Mouse (Mus musculus): ENCODE results near the gene Gm10972. TPM values are rescaled to one million over a fixed set of nuclear protein-coding genes. Genes with fewer than 3 reads are reported as not detected.
"Not testable (repeated sequence)": the region's sequence is repeated elsewhere in the genome, so short reads cannot be mapped to it uniquely, and the experiment has no call there.

Gene Gm10972
- polyA plus RNA-seq, 1 experiment from 2014 or later = not detected

- not testable (repeated sequence) for H3K4me1 ChIP-seq; H3K36me3 ChIP-seq (replicated peaks); ATAC-seq (ENCODE audit: low FRiP score); H3K4me2 ChIP-seq; H3K27ac ChIP-seq; H3K4me3 ChIP-seq (replicated peaks); H3K27me3 ChIP-seq; H3K9ac ChIP-seq; H3K9me3 ChIP-seq
- 90% methylated on average over 4 of the region's 4 CpGs for WGBS
These were observed 48.8 kb downstream of the Gm10972 start for GRCm38 (mm10) chr3:94691694-94692093.

Other genes with a start within 250 kb of the Gm10972 start
- 0.78 and 0.82 TPM in 2 replicates for gene Lingo4, start 244.6 kb upstream of the Gm10972 start, polyA plus RNA-seq (2016; fragmentation: Nextera tagmentation; extraction: Ambion mirVana)
- 67.2 and 67.8 TPM in 2 replicates for gene Tdrkh, start 229.8 kb upstream of the Gm10972 start, polyA plus RNA-seq (2016; fragmentation: Nextera tagmentation; extraction: Ambion mirVana)
- gene Mrpl9, start 199.8 kb upstream of the Gm10972 start, polyA plus RNA-seq (2016; fragmentation: Nextera tagmentation; extraction: Ambion mirVana) = 63.2 and 63.9 TPM in 2 replicates
- 1.0 and 1.3 TPM in 2 replicates for gene Oaz3, start 199.2 kb upstream of the Gm10972 start, polyA plus RNA-seq (2016; fragmentation: Nextera tagmentation; extraction: Ambion mirVana)
- 218 and 251 TPM in 2 replicates for gene Celf3, start 164.8 kb upstream of the Gm10972 start, polyA plus RNA-seq (2016; fragmentation: Nextera tagmentation; extraction: Ambion mirVana)
- gene Riiad1, start 162.8 kb upstream of the Gm10972 start, polyA plus RNA-seq (2016; fragmentation: Nextera tagmentation; extraction: Ambion mirVana) = 18.1 and 19.7 TPM in 2 replicates
- 67.5 and 70.5 TPM in 2 replicates for gene Snx27, start 60.4 kb upstream of the Gm10972 start, polyA plus RNA-seq (2016; fragmentation: Nextera tagmentation; extraction: Ambion mirVana)
- gene Tuft1, start 15.8 kb downstream of the Gm10972 start, polyA plus RNA-seq (2016; fragmentation: Nextera tagmentation; extraction: Ambion mirVana) = 3.2 TPM in 2 replicates
- gene Selenbp2, start 50.4 kb downstream of the Gm10972 start, polyA plus RNA-seq (2016; fragmentation: Nextera tagmentation; extraction: Ambion mirVana) = 0.22 and 0.46 TPM in 2 replicates
- 5.9 and 6.0 TPM in 2 replicates for gene Cgn, start 143.4 kb downstream of the Gm10972 start, polyA plus RNA-seq (2016; fragmentation: Nextera tagmentation; extraction: Ambion mirVana)
- gene Pogz, start 194.5 kb downstream of the Gm10972 start, polyA plus RNA-seq (2016; fragmentation: Nextera tagmentation; extraction: Ambion mirVana) = 27.6 and 28.8 TPM in 2 replicates
- gene Psmb4, start 243.8 kb downstream of the Gm10972 start, polyA plus RNA-seq (2016; fragmentation: Nextera tagmentation; extraction: Ambion mirVana) = 295 and 311 TPM in 2 replicates

Measured in forebrain, embryonic 12.5 days (tissue).